Mouse (Mus musculus): ENCODE measurements around the gene Ddc. TPM values are rescaled to one million over a fixed set of nuclear protein-coding genes. Genes with fewer than 3 reads are reported as not detected.

The Ddc gene
- polyA plus RNA-seq, 1 experiment from 2014 or later: 15.9 TPM

GRCm38 (mm10) chr11:11801067-11801466, 96.9 kb downstream of the Ddc start:
- H3K4me2 ChIP-seq (ENCODE audit: low read depth, low read length): no peak overlapping the region
- 92% methylated on average over 9 of the region's 9 CpGs for WGBS
- no peak overlapping the region for H3K27ac ChIP-seq (ENCODE audit: low read length)
- no peaks in the 10 kb centered on the region for H3K9me3 ChIP-seq (ENCODE audit: control insufficient read depth, low read length)
- no peak for ATAC-seq (ENCODE audit: low read depth)
- no peak overlapping the region for H3K9ac ChIP-seq (ENCODE audit: low read length)
- H3K36me3 ChIP-seq (ENCODE audit: control insufficient read depth, insufficient read depth, low read length): peaks cover 42% of the 10 kb centered on the region
- no peak overlapping the region for H3K4me3 ChIP-seq (ENCODE audit: low read length)
- no peaks in the 10 kb centered on the region for H3K4me1 ChIP-seq (replicated peaks; ENCODE audit: control insufficient read depth, insufficient read depth, low read length)
- H3K27me3 ChIP-seq (ENCODE audit: control insufficient read depth, insufficient read depth, low read depth, low read length): no peaks in the 10 kb centered on the region

GRCm38 (mm10) chr11:11800304-11800703, 97.6 kb downstream of the Ddc start:
- WGBS: 90% methylated on average over 3 of the region's 3 CpGs
- Histone ChIP-seq H3K36me3 (ENCODE audit: control insufficient read depth, insufficient read depth, low read length) (peaks cover 39% of the 10 kb centered on the region), H3K9me3 (ENCODE audit: control insufficient read depth, low read length) (no peaks in the 10 kb centered on the region), H3K27me3 (ENCODE audit: control insufficient read depth, insufficient read depth, low read depth, low read length) (no peaks in the 10 kb centered on the region), H3K4me2 (ENCODE audit: low read depth, low read length) (no peak overlapping the region), H3K4me1 (replicated peaks; ENCODE audit: control insufficient read depth, insufficient read depth, low read length) (no peaks in the 10 kb centered on the region), H3K4me3 (ENCODE audit: low read length) (no peak overlapping the region), H3K27ac (ENCODE audit: low read length) (no peak overlapping the region), H3K9ac (ENCODE audit: low read length) (no peak overlapping the region)
- ATAC-seq (ENCODE audit: low read depth): no peak

GRCm38 (mm10) chr11:11798690-11799089, 99.3 kb downstream of the Ddc start:
- Histone ChIP-seq H3K9me3 (ENCODE audit: control insufficient read depth, low read length) (no peaks in the 10 kb centered on the region), H3K9ac (ENCODE audit: low read length) (no peak overlapping the region), H3K4me2 (ENCODE audit: low read depth, low read length) (no peak overlapping the region), H3K36me3 (ENCODE audit: control insufficient read depth, insufficient read depth, low read length) (peaks cover 37% of the 10 kb centered on the region), H3K27me3 (ENCODE audit: control insufficient read depth, insufficient read depth, low read depth, low read length) (no peaks in the 10 kb centered on the region), H3K4me3 (ENCODE audit: low read length) (no peak overlapping the region), H3K27ac (ENCODE audit: low read length) (no peak overlapping the region), H3K4me1 (replicated peaks; ENCODE audit: control insufficient read depth, insufficient read depth, low read length) (no peaks in the 10 kb centered on the region)
- no peak for ATAC-seq (ENCODE audit: low read depth)
- WGBS: 97% methylated on average over 1 of the region's 1 CpGs

GRCm38 (mm10) chr11:11794626-11795025, 103.3 kb downstream of the Ddc start:
- ATAC-seq (ENCODE audit: low read depth): no peak
- 69% methylated on average over 1 of the region's 1 CpGs for WGBS

GRCm38 (mm10) chr11:11788521-11788974, 109.4 kb downstream of the Ddc start:
- no peaks in the 10 kb centered on the region for H3K36me3 ChIP-seq (ENCODE audit: control insufficient read depth, insufficient read depth, low read length)
- WGBS: under 1% methylated on average over 8 of the region's 8 CpGs
- H3K9ac ChIP-seq (ENCODE audit: low read length): peak overlapping the region; percentile 39; the same call in 1 of the 2 replicates
- H3K4me3 ChIP-seq (ENCODE audit: low read length): peak overlapping the region; percentile 31
- peak overlapping the region; percentile 44 for H3K4me2 ChIP-seq (ENCODE audit: low read depth, low read length)
- no peaks in the 10 kb centered on the region for H3K9me3 ChIP-seq (ENCODE audit: control insufficient read depth, low read length)
- ATAC-seq (ENCODE audit: low read depth): peak; percentile 97
- no peaks in the 10 kb centered on the region for H3K27me3 ChIP-seq (ENCODE audit: control insufficient read depth, insufficient read depth, low read depth, low read length)
- H3K4me1 ChIP-seq (replicated peaks; ENCODE audit: control insufficient read depth, insufficient read depth, low read length): no peaks in the 10 kb centered on the region
- H3K27ac ChIP-seq (ENCODE audit: low read length): peak overlapping the region; percentile 30; the same call in 1 of the 2 replicates

More at GRCm38 (mm10) chr11:11794626-11795025, 103.3 kb downstream of the Ddc start:
- H3K27ac ChIP-seq (ENCODE audit: low read length): no peak overlapping the region
- H3K36me3 ChIP-seq (ENCODE audit: control insufficient read depth, insufficient read depth, low read length): peaks cover 14% of the 10 kb centered on the region
- no peaks in the 10 kb centered on the region for H3K9me3 ChIP-seq (ENCODE audit: control insufficient read depth, low read length)
- no peak overlapping the region for H3K4me3 ChIP-seq (ENCODE audit: low read length)
- no peaks in the 10 kb centered on the region for H3K27me3 ChIP-seq (ENCODE audit: control insufficient read depth, insufficient read depth, low read depth, low read length)
- H3K9ac ChIP-seq (ENCODE audit: low read length): no peak overlapping the region
- no peaks in the 10 kb centered on the region for H3K4me1 ChIP-seq (replicated peaks; ENCODE audit: control insufficient read depth, insufficient read depth, low read length)
- H3K4me2 ChIP-seq (ENCODE audit: low read depth, low read length): no peak overlapping the region

GRCm38 (mm10) chr11:11785457-11785856, 112.5 kb downstream of the Ddc start:
- Histone ChIP-seq H3K9me3 (ENCODE audit: control insufficient read depth, low read length) (no peaks in the 10 kb centered on the region), H3K27me3 (ENCODE audit: control insufficient read depth, insufficient read depth, low read depth, low read length) (no peaks in the 10 kb centered on the region), H3K4me1 (replicated peaks; ENCODE audit: control insufficient read depth, insufficient read depth, low read length) (no peaks in the 10 kb centered on the region), H3K9ac (ENCODE audit: low read length) (no peak overlapping the region), H3K4me3 (ENCODE audit: low read length) (no peak overlapping the region), H3K4me2 (ENCODE audit: low read depth, low read length) (no peak overlapping the region), H3K27ac (ENCODE audit: low read length) (no peak overlapping the region), H3K36me3 (ENCODE audit: control insufficient read depth, insufficient read depth, low read length) (no peaks in the 10 kb centered on the region)
- no peak for ATAC-seq (ENCODE audit: low read depth)
- WGBS: 45% methylated on average over 6 of the region's 6 CpGs

- no peak overlapping the region for H3K9ac ChIP-seq (ENCODE audit: low read length)
- WGBS: 79% methylated on average over 8 of the region's 8 CpGs
- no peak overlapping the region for H3K4me3 ChIP-seq (ENCODE audit: low read length)
- H3K4me1 ChIP-seq (replicated peaks; ENCODE audit: control insufficient read depth, insufficient read depth, low read length): no peaks in the 10 kb centered on the region
- no peak overlapping the region for H3K27ac ChIP-seq (ENCODE audit: low read length)
- no peaks in the 10 kb centered on the region for H3K36me3 ChIP-seq (ENCODE audit: control insufficient read depth, insufficient read depth, low read length)
- no peaks in the 10 kb centered on the region for H3K27me3 ChIP-seq (ENCODE audit: control insufficient read depth, insufficient read depth, low read depth, low read length)
- ATAC-seq (ENCODE audit: low read depth): no peak
- H3K4me2 ChIP-seq (ENCODE audit: low read depth, low read length): no peak overlapping the region
- H3K9me3 ChIP-seq (ENCODE audit: control insufficient read depth, low read length): no peaks in the 10 kb centered on the region
Observed at GRCm38 (mm10) chr11:11781728-11782127, 116.2 kb downstream of the Ddc start.

- no peaks in the 10 kb centered on the region for H3K9me3 ChIP-seq (ENCODE audit: control insufficient read depth, low read length)
- no peak overlapping the region for H3K4me2 ChIP-seq (ENCODE audit: low read depth, low read length)
- no peaks in the 10 kb centered on the region for H3K36me3 ChIP-seq (ENCODE audit: control insufficient read depth, insufficient read depth, low read length)
- no peak for ATAC-seq (ENCODE audit: low read depth)
- 87% methylated on average over 6 of the region's 6 CpGs for WGBS
- no peak overlapping the region for H3K4me3 ChIP-seq (ENCODE audit: low read length)
- H3K27me3 ChIP-seq (ENCODE audit: control insufficient read depth, insufficient read depth, low read depth, low read length): no peaks in the 10 kb centered on the region
- no peaks in the 10 kb centered on the region for H3K4me1 ChIP-seq (replicated peaks; ENCODE audit: control insufficient read depth, insufficient read depth, low read length)
- H3K9ac ChIP-seq (ENCODE audit: low read length): no peak overlapping the region
- H3K27ac ChIP-seq (ENCODE audit: low read length): no peak overlapping the region
Observed at GRCm38 (mm10) chr11:11778345-11778744, 119.6 kb downstream of the Ddc start.

- ATAC-seq (ENCODE audit: low read depth): no peak
- Histone ChIP-seq H3K4me2 (ENCODE audit: low read depth, low read length) (no peak overlapping the region), H3K36me3 (ENCODE audit: control insufficient read depth, insufficient read depth, low read length) (no peaks in the 10 kb centered on the region), H3K9me3 (ENCODE audit: control insufficient read depth, low read length) (no peaks in the 10 kb centered on the region), H3K9ac (ENCODE audit: low read length) (no peak overlapping the region), H3K4me3 (ENCODE audit: low read length) (no peak overlapping the region), H3K4me1 (replicated peaks; ENCODE audit: control insufficient read depth, insufficient read depth, low read length) (no peaks in the 10 kb centered on the region), H3K27me3 (ENCODE audit: control insufficient read depth, insufficient read depth, low read depth, low read length) (no peaks in the 10 kb centered on the region), H3K27ac (ENCODE audit: low read length) (no peak overlapping the region)
- 87% methylated on average over 2 of the region's 2 CpGs for WGBS
Observed at GRCm38 (mm10) chr11:11777796-11778195, 120.1 kb downstream of the Ddc start.

GRCm38 (mm10) chr11:11777246-11777645, 120.7 kb downstream of the Ddc start:
- Histone ChIP-seq H3K36me3 (ENCODE audit: control insufficient read depth, insufficient read depth, low read length) (no peaks in the 10 kb centered on the region), H3K4me2 (ENCODE audit: low read depth, low read length) (no peak overlapping the region), H3K4me3 (ENCODE audit: low read length) (no peak overlapping the region), H3K9ac (ENCODE audit: low read length) (no peak overlapping the region), H3K27me3 (ENCODE audit: control insufficient read depth, insufficient read depth, low read depth, low read length) (no peaks in the 10 kb centered on the region), H3K9me3 (ENCODE audit: control insufficient read depth, low read length) (no peaks in the 10 kb centered on the region), H3K27ac (ENCODE audit: low read length) (no peak overlapping the region), H3K4me1 (replicated peaks; ENCODE audit: control insufficient read depth, insufficient read depth, low read length) (no peaks in the 10 kb centered on the region)
- ATAC-seq (ENCODE audit: low read depth): no peak
- WGBS: 64% methylated on average over 3 of the region's 3 CpGs
